Mouse (Mus musculus) heart, embryonic 15.5 days (tissue): ENCODE measurements around the gene Myh9. TPM values are rescaled to one million over a fixed set of nuclear protein-coding genes. Genes with fewer than 3 reads are reported as not detected.

ENCODE experiments used
- ATAC-seq: fragments of 200-750 bp; cut with Nextera tagmentation; replicated peaks from 2 replicates; pipeline ENCODE4 v1.8.0; 2017; ENCODE audit warnings: low read depth, moderate TSS enrichment; ENCODE audit not compliant: insufficient number of reproducible peaks, insufficient read depth, low FRiP score
- H3K27ac ChIP-seq: fragments of 300-500 bp; sonication (generic); 2 replicates; pipeline ENCODE4 v1.5.1; 2015; ENCODE audit warnings: mild to moderate bottlenecking, inconsistent platforms
- H3K27me3 ChIP-seq: fragments of 300-500 bp; sonication (generic); 2 replicates; pipeline ENCODE4 v1.6.1; 2015; ENCODE audit warnings: inconsistent platforms
- H3K36me3 ChIP-seq: fragments of 300-500 bp; sonication (generic); 2 replicates; pipeline ENCODE4 v1.6.1; 2015; ENCODE audit warnings: mild to moderate bottlenecking, inconsistent platforms
- H3K4me1 ChIP-seq: fragments of 300-500 bp; sonication (generic); replicated peaks from 2 replicates; pipeline ENCODE4 v1.6.1; 2015; ENCODE audit warnings: inconsistent platforms
- H3K4me2 ChIP-seq: fragments of 300-500 bp; sonication (generic); 2 replicates; pipeline ENCODE4 v1.6.1; 2015; ENCODE audit warnings: inconsistent platforms, mild to moderate bottlenecking, moderate library complexity
- H3K4me3 ChIP-seq: fragments of 300-500 bp; sonication (generic); 2 replicates; pipeline ENCODE4 v1.5.1; 2015; ENCODE audit warnings: mild to moderate bottlenecking, inconsistent platforms
- H3K9ac ChIP-seq: fragments of 300-500 bp; sonication (generic); 2 replicates; pipeline ENCODE4 v1.6.1; 2015; ENCODE audit warnings: mild to moderate bottlenecking, inconsistent platforms
- H3K9me3 ChIP-seq: fragments of 300-500 bp; sonication (generic); replicated peaks from 2 replicates; pipeline ENCODE4 v1.6.1; 2016; ENCODE audit warnings: inconsistent platforms
- WGBS: fragments of 180-500 bp; shearing (Covaris S2); methylation state at CpG from one replicate; pipeline ENCODE4 v1.1.7; 2015; ENCODE audit warnings: mixed read lengths; 5-methylcytosine and 5-hydroxymethylcytosine counted together
- polyA plus RNA-seq: library from polyadenylated mRNA; unstranded; fragments of >200 nt; fragmentation: Nextera tagmentation; extraction: Ambion mirVana; gene quantifications from 2 replicates; pipeline ENCODE4 v1.2.1, GENCODE M21; 2015

Gene Myh9
- polyA plus RNA-seq, 1 experiment from 2014 or later, result 25.2 TPM

GRCm38 (mm10) chr15:77841361-77842046 is 471 bp downstream of the Myh9 start:
- Histone ChIP-seq H3K27ac (peak overlapping the region; percentile 98), H3K4me2 (peak overlapping the region; percentile 77), H3K4me1 (peaks cover 39% of the 10 kb centered on the region), H3K36me3 (no peaks in the 10 kb centered on the region), H3K27me3 (no peaks in the 10 kb centered on the region), H3K4me3 (peak overlapping the region; percentile 95), H3K9ac (peak overlapping the region; percentile 94), H3K9me3 (no peaks in the 10 kb centered on the region)
- ATAC-seq, result peak; percentile 15
- WGBS, result under 1% methylated on average over 80 of the region's 80 CpGs

- Histone ChIP-seq H3K36me3 (no peaks in the 10 kb centered on the region), H3K27me3 (no peaks in the 10 kb centered on the region), H3K4me2 (peak overlapping the region; percentile 77), H3K9ac (peak overlapping the region; percentile 94), H3K4me3 (peak overlapping the region; percentile 95), H3K4me1 (peaks cover 47% of the 10 kb centered on the region), H3K9me3 (no peaks in the 10 kb centered on the region), H3K27ac (peak overlapping the region; percentile 98)
- WGBS, result 2% methylated on average over 36 of the region's 36 CpGs
- ATAC-seq, result no peak
Observed at GRCm38 (mm10) chr15:77840450-77841360, 1.3 kb downstream of the Myh9 start.

DNA sequence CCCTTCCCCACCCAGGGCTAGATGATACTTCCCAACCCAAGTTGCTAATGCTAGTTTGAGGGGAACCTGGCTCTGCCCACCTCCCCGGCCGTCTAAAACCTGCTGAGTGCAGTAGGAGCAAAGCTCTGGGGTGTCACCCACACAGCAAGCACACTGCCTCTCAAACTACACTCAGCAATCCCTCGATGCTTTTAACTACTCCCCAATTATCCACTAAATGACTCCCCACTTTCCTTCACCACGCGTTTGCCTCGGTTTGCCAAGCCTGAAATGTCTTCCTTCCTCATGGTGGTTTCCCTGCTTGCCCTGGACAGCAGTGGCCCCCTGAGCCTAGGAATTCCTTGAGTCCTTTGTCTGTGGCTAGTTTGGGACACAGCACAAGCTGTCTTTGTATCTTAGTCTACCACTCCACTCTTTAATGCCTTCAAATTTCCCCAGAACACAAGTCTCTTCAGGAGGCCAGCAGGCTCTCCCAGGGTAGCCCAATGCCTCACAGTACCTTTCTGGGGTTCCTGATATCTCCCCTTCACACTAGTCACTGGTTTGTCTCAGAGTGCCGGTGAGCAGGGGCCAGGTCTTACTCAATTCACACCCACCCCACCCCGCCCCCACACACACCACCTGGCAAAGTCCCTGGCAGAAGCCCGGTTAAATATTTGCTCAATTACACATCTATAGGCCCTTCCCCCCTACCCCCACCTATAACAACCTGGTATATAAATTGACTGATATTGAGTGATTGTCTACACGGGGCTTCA is 2.3 kb downstream of the Myh9 start:
- WGBS, result 8% methylated on average over 10 of the region's 10 CpGs
- no peak for ATAC-seq
- Histone ChIP-seq H3K4me1 (peaks cover 57% of the 10 kb centered on the region), H3K4me3 (peak overlapping the region; percentile 95), H3K27me3 (no peaks in the 10 kb centered on the region), H3K9me3 (no peaks in the 10 kb centered on the region), H3K9ac (peak overlapping the region; percentile 94), H3K4me2 (peak overlapping the region; percentile 77), H3K36me3 (no peaks in the 10 kb centered on the region), H3K27ac (peak overlapping the region; percentile 98)

DNA sequence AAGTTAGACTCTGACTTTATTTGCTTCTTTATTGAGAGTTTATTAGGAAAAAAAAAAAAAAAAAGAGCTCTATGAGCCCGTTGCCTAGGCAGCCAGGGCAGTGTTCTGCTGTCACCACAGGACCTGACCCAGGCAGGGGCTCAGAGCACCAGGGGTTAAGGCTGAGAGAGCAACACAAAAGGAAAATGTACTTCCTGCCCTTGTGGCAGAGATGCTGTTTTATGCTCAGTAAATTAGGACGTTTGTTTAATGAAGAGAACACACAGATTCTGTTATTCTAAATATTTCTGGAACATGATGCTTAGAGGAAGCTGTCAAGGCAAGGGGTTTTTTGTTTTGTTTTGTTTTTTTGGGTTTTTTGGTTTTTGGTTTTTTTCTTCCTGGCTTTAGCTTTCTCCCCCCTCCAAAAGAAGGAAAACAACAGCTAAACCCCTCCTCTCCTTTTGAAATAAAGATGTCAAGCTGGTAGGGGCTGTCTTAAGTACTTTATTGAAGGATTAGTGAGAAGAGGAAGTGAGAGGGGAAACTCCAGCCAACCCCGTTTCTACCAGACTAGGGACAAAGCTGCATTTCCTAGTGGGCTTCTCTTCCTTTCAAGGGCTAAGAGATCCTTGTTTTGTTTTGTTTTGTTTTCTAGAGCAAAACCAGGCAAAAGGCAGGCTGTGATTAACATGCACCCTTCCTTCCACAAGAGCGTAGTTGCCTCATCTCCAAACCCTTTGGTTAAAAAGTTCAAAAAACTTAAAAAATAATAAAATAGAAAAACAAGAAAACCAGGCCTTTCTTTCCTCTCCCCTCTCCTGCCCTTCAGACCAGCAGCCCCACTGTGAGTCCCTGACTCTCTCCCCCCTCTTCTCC is 3.2 kb downstream of the Myh9 start:
- Histone ChIP-seq H3K4me3 (peak overlapping the region; percentile 95), H3K27me3 (no peaks in the 10 kb centered on the region), H3K36me3 (no peaks in the 10 kb centered on the region), H3K9me3 (no peaks in the 10 kb centered on the region), H3K4me2 (peak overlapping the region; percentile 77), H3K9ac (peak overlapping the region; percentile 94), H3K27ac (peak overlapping the region; percentile 98), H3K4me1 (peaks cover 67% of the 10 kb centered on the region)
- 23% methylated on average over 4 of the region's 4 CpGs for WGBS
- no peak for ATAC-seq

DNA sequence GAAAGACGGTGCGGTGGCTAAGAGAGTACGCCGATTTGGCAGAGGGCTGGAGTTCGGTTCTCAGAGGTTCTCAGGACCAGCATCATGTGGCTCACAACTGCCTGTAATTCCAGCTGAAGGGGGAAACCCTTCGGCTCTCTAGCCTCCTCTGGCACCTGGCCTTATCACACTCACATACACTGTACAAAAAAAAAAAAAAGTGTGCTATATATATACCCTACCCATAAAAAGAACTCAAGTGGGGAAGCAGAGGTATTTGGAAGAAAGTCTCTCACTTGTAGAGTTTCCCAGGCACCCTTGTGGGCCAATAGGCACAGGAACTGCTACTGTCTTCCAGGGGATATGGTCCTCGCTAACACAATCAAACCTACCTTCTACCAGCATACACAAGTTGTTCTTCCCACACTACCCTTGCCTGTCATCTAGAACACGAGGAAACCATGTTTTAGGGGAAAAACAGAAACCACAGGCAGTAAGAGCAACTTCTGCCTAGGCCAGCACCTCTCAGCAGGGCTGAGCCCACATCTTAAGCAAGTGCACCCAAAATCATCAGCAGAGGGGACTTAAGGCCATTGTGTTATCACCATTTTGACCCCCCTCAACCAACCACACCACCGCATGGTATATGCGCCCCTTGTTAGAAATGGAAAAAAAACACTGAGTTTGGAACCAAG is 4.4 kb downstream of the Myh9 start:
- Histone ChIP-seq H3K4me1 (peaks cover 73% of the 10 kb centered on the region), H3K9ac (peak overlapping the region; percentile 32), H3K27ac (peak overlapping the region; percentile 98), H3K36me3 (no peaks in the 10 kb centered on the region; the same call in 1 of the 2 replicates), H3K4me2 (peak overlapping the region; percentile 77), H3K9me3 (no peaks in the 10 kb centered on the region), H3K27me3 (no peaks in the 10 kb centered on the region), H3K4me3 (peak overlapping the region; percentile 8)
- ATAC-seq, result no peak
- WGBS, result 31% methylated on average over 10 of the region's 10 CpGs

DNA sequence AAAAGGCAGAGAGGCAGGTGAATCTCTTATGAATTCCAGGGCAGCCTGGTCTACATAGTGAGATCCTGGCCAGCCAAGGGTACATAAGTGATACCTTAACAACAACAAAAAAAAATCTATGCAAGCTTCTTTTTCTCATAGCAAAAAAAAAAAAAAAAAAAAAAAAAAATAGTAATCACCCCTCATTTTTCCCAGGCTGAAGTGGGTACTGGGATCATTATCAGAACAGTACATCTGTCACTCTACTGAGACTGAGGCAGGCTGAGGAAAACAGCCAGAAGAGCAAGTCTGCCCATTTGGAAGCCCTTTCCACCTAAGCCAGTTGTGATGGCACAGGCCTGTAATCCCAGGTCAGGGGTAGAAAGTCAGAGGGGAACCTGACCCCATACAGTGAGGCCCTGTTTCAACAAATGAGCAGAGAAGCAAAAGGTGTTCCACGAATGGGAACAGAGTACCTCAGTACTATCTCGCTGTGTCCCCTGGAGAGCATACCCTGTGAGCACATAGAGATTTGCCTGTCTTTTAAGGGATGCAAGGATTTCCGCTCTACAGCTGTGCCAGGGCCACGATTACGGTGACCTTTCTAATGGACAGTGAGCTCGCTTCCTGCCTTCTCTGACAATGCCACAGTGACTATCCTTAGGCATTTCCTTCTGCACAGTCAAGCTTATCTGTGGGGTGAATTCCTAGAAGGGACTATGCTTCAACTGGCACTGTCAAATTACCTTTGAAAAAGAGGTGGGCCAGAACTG is 5.1 kb downstream of the Myh9 start:
- peak overlapping the region; percentile 98 for H3K27ac ChIP-seq
- H3K4me3 ChIP-seq, result peak overlapping the region; percentile 8; the same call in 1 of the 2 replicates
- H3K4me2 ChIP-seq, result peak overlapping the region; percentile 77
- H3K9me3 ChIP-seq, result no peaks in the 10 kb centered on the region
- no peaks in the 10 kb centered on the region; the same call in 1 of the 2 replicates for H3K36me3 ChIP-seq
- peaks cover 79% of the 10 kb centered on the region for H3K4me1 ChIP-seq
- 23% methylated on average over 6 of the region's 6 CpGs for WGBS
- no peaks in the 10 kb centered on the region for H3K27me3 ChIP-seq
- ATAC-seq, result no peak
- H3K9ac ChIP-seq, result peak overlapping the region; percentile 32

DNA sequence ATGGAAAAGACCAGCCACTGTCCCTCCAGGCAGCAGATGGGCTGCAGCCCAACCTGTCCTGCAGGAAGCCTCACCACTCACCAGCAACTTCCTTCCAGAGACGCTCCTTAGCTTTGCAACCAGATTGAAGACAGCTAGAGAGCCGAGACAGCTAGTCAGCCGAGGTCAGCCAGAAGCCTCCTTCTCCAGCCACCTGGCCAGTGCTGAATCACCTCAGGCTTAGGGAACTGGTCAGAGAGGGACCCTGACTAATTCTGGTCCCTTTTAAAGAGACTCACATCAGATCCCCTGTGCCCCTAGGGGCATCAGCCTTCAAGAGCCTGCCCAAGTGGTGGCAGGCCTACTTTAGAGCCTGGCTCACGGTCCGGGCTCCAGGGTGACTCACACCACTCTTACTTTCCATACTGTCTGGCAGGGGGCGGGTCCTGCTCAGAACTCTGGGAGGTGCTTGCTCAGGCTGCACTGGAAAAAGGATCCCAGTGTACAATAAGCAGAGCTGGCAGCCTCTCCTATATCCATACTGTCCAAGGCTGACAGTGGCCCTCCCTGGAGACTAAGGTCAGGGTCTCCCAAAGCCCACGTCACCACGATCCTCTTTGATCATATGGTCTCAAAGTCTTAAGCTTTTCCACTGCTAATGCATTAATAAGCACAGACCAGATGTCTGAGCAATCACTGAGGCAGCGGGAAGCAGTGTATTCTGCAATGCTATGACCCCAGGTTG is 5.9 kb downstream of the Myh9 start:
- no peaks in the 10 kb centered on the region for H3K9me3 ChIP-seq
- H3K4me2 ChIP-seq, result peak overlapping the region; percentile 42
- peak overlapping the region; percentile 3; the same call in 1 of the 2 replicates for H3K4me3 ChIP-seq
- WGBS, result 20% methylated on average over 9 of the region's 9 CpGs
- no peaks in the 10 kb centered on the region for H3K27me3 ChIP-seq
- H3K27ac ChIP-seq, result peak overlapping the region; percentile 98
- peak overlapping the region; percentile 10 for H3K9ac ChIP-seq
- peak; percentile 72 for ATAC-seq
- H3K4me1 ChIP-seq, result peaks cover 86% of the 10 kb centered on the region
- H3K36me3 ChIP-seq, result no peaks in the 10 kb centered on the region; the same call in 1 of the 2 replicates

DNA sequence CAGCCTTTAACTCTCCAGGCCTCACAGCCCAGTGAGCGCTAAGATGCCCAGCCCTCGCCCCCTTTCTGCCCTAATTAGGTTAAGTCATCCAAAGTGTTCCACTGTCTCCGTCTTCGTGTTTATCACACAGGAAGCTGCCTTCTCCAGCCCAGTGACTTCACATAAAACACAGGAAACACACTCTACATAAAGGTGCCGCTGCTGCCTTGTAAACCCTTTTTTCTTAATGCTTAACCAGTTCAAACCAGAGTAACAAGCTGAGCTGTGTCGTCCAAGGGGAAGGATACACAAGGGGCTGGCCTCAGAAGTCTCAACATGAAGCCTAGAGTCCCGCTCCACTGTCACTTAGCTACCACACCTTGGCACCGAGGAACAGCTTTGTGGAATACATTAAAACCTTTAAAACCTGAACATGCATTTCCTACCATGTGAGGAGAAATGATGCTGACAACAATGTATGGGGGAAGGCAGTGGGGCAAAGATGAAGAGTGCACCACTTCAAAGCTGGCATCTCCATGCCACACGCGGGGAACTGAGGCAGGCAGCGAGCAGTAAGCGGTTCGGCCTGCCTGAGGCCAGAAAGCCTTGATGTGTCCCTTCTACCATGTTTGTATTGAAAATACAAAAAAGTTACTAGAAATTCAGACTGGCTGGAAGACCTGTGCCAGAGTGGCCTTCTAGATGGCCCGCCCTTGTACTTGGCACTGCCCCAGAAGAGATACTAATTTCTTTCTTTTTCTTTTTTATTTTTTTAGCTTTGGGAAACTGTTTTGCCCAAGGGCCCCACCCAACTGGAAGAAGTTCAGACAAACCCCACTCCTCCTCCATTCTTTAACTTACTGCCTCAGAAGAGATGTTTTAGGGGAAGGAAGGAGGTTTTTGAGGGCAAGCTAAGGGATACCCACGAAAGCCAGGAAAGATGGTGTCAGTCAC is 7.4 kb downstream of the Myh9 start:
- H3K4me1 ChIP-seq, result peaks cover 90% of the 10 kb centered on the region
- no peaks in the 10 kb centered on the region for H3K9me3 ChIP-seq
- peak overlapping the region; percentile 98 for H3K27ac ChIP-seq
- no peak overlapping the region for H3K9ac ChIP-seq
- no peaks in the 10 kb centered on the region; the same call in 1 of the 2 replicates for H3K36me3 ChIP-seq
- no peak for ATAC-seq
- H3K4me3 ChIP-seq, result no peak overlapping the region
- peak overlapping the region; percentile 7; the same call in 1 of the 2 replicates for H3K4me2 ChIP-seq
- H3K27me3 ChIP-seq, result no peaks in the 10 kb centered on the region
- WGBS, result 64% methylated on average over 15 of the region's 15 CpGs
